Mouse (Mus musculus) natural killer cell, adult 2 months (primary cell): Measurements from ENCODE around the gene Nsg2.
"Not testable (repeated sequence)": the region's sequence is repeated elsewhere in the genome, so short reads cannot be mapped to it uniquely, and the experiment has no call there.

ENCODE experiments used
- DNase-seq, 2 experiments: peaks; one replicate each; pipeline ENCODE4 v3.0.0; 2022; ENCODE audit warnings: low spot score in 2 of 2

The Nsg2 gene

DNA sequence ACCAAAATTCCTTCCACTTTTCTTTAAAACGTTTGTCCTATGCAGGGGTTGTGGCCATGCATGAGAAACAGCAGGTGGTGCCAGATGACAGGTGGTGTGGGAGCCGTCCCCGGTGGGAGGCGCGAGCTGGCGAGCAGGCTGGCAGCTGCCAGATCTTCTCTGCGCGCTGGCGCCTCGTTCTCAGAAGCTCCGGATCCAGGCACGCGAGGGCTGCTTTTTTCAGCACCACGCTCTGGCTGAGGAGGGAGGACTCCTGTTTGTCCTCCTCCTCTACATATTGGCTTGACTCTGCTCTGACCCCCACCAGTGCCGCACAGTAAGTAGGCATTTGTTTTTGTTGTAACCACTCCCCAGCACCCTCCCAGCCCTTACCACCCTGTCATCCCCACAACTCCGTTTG is at the start of gene Nsg2:
Gene Nsg2, plus strand, starts transcription at position 183 of the 400 bp plus-strand sequence.
- DNase-seq, result peak; percentile 32 to 71

DNA sequence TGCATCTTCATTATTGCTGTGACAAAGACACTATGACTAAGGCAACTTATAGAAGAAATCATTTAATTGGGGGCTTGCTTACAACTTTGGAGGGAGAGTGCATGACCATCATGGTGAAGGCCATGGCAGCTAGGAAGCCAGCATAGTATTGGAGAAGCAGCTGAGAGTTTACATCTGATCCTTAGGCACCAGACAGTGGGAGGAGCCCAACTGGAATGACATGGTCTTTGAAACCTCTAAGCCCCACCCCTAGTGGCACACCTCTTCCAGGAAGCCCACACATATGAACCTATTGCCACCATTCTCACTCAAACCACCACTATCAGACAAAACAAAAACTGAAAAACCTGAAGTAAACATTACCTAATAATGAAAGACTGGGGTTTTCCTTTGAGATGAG is 40.2 kb upstream of the Nsg2 start:
- DNase-seq, result no peak

DNA sequence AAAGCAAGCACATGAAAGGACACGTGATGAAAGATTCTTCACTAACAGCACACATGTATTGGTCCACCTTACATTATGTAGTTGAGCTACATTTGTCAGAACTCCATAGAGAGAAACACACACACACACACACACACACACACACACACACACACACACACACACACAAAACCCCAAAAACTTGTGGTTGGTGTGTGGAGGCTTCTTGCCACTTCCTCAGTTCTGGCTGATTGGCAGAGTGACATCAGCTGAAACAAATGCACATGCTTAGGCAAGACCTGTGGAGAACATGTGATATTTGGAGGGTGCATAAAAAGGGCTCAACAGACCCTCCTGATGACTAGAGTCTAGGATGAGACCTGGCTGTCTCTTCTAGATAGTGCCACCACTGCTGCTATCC is 36.3 kb upstream of the Nsg2 start:
- DNase-seq, result no peak

DNA sequence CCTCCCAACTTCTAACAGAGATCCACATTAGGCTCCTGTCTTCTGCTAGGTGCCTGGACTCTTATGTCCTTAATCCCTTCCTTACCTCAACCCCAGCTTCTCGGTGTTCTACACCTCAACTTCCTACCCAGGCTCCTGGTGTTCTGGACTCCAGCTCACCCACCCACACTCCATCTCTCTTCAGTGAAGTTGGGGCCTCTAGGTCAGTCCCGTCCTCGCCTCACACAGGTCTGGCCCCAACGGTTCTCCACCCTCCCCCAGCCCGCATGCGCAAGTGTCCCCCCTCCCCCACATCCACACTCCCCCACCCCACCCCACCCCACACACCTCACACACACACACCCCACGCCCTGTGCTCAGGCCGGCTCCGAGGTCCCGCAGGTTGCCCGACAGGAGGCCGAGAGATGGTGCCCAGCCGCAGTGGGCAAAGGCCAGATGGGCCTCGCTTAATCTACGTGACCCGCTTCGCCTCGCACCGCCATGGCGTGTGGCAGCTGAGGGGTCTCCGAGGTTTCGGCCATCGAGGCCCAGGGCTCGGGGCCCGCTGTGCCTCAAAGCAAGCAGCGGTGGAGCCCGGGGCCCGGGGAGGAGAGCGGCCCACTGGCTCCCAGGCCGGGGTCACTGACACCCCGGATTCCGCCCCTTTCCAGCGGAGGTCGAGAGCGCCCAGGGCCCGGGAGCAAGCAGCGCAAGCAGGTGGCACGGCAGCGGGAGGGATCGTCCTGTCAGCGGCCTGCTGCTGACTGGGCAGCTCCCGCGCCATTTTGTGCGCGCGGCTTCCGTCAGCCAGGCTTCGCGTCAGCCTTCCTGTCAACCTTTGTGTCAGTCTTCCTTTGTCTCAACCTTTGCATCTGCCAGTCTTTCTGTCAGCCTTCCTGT is 34.8 kb upstream of the Nsg2 start, which contains the start of gene 4930524B15Rik:
Gene 4930524B15Rik, plus strand, starts transcription at position 337 of the 879 bp plus-strand sequence.
- no peak for DNase-seq

DNA sequence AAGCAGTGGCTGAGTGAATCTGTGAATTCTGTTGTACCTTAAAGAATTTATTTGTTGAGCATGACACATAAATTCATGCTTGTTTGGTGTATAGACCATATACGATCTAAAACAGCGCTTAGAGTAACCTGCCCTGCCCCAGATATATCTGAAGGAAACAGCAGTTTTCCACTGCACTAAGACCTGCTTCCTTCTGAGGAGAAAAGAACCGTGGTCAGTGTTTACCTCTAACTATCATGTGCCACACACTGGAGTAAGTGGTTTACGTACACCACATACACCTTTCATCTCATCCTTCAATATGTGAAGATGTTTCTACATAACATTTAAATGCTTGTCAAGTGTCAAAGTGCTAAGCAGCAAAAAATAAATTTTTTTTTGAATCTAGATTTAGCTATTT is 26.1 kb upstream of the Nsg2 start:
- DNase-seq, result no peak

DNA sequence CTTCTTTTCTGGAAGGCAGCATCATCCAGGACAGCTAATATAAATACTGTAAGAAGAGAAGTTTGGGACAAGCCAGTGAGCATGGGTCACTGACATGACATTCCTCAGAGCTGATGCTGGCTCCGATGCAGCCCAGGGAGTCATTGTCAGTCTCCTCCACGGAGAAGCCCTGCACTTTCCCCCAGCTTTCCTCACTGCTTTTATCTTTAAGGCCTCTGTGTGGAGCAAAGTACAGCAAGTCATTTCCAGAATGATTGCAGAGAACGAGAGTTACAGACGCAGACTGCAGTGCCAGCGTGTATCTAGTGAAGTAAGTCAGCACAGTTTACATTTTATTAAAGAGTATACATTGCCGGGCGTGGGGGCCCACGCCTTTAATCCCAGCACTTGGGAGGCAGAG is 25.4 kb upstream of the Nsg2 start:
- DNase-seq, result no peak

DNA sequence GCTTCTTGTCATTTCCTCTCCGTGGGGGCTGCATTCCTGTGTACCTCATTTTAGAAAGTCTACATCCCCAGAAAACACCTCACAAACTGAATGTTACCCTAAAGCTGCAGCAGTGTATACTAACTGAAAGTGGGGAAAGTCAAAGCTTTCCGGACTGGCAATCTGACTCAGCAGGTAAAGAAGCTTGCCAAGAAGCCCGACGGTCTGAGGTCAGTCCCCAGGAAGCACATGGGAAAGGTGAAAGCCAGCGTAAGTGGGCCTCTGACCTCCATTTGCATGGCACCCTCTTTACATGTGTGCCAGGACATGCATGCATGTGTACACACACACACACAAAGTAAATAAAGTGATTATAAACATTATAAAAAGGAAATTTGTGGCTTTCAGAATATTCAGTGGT is 24.6 kb upstream of the Nsg2 start:
- DNase-seq, result no peak

DNA sequence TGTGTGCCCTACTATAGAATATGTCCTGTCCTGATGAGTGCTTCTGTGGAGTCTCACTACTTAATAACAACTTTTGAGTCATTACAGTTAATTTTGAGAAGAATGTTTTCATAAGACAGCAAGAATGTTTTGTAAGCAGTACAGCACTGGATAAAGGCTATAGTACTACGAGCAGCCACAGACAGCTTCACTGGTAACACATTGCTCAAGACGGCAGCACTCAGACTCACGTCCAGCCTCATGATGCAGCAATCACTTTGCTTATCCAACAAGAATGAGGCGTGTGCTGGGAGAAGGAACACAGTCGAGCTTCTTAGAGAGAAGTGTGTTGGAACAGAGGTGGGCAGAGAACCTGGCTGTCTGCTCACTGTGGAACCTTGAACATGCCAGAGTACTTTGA is 24.1 kb upstream of the Nsg2 start:
- no peak for DNase-seq

DNA sequence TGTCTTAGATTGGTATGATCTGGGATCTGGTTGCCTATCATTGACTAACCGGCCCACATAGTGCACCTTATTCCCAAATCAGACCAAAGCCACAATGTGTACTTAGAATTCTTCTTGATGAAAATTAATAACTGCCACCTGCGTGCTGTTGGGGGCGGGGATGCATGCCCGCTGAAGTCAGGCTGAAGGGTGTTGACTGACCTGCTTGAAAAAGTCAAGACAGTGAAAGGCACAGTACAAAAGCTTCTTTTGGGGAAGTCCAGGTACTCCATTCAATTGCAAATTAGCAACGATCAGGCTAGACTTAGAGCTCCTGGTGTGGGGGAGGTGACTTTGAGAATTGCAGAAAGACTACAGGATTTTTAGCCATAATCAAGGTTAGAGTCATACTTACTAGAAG is 20.2 kb upstream of the Nsg2 start:
- DNase-seq, result not testable (repeated sequence)

DNA sequence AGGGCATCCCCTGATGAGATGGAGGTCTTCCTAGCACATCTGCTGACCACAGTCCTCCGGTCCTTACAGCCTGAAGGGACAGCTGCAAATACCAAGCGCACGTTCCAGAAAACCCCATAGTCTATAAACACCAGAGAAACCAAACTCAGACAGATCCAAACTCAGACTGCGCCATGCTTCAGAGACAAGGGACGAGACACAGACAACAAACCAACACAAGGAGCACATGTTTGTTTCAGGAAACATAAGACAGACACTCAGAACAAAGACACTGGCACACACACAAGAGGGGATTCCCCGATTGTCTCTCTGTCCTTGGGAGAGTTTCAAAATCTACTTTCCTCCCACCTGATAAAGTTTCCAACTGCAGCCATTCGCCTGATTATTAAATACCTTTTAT is 18.4 kb upstream of the Nsg2 start:
- no peak for DNase-seq

DNA sequence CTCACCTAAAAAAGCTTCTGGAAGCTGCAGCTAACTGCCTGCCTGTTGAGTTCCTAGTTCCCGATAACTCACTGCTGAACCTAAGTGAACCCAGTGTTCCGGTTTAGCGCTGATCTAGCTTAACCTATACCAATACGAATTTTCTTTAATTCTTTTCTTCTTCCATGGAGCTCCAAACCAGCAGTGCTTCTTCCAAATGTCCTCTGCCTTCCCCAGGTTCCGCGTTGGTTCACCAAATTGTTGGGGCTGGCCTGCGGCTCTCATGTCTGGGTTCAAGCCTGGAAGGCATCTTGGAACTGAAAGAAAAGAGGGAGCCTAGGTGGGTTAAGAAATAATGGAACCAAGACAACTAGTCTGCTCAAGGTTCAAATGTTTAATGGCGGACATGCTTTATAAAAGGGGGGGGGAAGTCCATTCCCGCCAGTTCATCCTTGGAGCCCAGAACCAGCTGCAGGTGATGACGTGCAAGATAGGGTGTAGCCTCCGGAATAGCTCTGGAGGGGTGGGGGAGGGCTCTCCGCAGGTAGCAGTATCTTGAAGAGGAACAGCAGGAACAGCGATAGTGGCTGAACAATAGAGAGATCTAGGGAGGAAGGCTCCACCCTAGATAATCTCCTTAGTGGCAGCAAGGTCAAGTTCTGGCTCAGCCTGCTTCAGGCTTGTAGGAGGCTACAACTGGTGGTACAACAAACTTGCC is 17.9 kb upstream of the Nsg2 start:
- not testable (repeated sequence) for DNase-seq

DNA sequence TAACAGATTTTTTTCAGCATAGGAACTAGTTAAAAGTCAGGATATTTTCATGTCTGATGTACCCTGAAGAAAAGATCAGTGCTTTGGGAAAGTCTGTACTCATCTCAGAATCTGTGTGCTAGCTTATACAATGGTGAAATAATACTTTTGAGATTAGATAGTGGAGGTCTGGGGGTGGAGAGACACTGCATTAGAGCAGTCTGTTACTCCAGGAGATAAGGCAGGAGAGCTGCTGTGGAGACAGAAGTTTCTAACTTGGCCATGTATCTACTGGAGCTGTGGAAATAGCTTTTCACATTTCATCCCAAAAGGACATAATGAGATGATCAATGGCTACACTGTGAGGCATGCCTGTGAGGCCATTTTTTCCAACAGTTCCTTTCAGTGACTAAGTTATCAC is 17.0 kb upstream of the Nsg2 start:
- no peak for DNase-seq

DNA sequence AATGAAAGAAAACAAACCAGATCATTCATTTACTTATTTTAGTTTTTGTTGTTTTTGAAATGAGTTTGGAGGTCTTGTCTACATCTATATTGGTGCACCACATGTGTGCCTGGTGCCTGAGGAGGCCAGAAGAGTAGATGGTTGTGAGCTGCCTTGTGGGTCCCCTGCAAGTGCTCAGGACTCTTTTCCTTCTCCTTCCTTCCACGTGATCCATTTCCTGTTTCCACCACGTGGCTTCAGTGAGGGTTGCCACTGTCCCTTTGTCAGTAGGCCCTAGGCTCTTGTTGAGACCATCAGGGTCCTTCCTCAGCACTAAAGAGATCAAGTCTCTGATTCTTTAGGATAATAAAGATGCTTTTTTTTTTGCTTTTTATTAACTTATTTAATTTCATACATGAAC is 15.5 kb upstream of the Nsg2 start:
- no peak for DNase-seq

DNA sequence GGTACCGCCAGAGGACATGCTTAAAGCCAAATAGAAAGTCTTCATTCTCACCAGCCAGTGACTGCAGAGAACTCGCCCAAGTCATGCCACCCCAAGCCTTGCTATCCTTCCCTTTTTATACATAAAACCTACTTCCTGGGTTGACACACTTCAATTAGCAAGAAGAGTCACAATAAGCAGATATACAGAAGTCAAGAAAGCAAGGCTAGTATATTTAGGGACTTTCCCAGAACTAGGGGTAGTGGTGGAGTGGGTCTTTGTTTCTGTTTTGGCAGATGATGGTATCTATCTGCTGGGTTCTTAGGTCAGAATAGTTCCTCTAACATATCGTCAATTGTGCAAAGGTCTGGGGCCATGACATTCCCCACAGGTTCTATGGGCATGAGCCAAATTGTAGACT is 7.7 kb upstream of the Nsg2 start:
- DNase-seq, result no peak

DNA sequence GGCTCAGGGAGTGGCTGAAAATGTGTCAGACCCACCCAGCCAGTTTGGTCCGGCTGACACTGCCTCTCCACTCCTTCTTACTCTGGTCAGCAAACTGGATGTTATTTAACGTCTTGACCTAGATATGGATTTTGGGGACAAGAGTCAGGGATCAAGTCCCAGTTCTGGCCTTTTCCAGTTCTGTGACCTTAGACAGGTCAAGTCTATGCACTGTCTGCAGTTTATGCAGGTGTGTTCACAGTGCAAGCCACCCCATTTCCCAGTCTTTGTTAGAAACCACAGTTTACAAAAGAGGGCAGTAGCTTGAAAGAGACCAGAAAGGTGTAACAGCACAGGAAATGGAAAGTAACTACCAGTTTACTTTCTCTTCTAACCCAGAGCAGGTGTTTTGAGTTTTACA is 547 bp upstream of the Nsg2 start:
- DNase-seq, result peak; percentile 18 to 33

DNA sequence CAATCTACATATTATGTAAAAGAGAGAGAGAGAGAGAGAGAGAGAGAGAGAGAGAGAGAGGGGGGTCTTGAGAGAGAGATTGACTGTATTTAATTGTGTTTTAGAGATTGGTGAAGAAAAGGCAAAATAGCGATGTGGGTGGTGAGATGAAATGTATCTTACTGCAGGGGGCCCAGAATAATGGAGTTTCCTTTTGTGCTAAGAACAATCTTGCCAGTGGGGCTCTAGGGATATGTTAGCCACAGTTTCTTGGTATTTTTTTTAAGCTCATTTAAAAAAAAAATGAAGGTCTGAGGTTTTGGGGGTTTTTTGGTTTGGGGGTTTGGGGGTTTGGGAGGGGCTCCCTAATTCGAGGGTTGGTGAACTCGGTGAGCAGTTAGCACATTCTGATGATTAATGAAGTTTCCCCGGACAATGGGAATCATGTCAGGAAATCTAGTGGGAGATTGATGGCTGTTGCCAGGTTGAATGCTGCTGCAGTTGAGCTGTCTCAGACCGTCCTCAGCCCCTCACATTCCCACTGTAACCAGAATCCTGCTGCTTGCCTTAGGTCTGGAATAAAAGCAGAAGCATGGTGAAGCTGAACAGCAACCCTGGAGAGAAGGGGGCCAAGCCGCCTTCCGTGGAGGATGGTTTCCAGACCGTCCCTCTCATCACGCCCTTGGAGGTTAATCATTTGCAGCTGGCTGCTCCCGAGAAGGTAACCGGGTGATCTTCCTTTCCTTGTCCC is 1.1 kb downstream of the Nsg2 start:
- DNase-seq, result no peak

DNA sequence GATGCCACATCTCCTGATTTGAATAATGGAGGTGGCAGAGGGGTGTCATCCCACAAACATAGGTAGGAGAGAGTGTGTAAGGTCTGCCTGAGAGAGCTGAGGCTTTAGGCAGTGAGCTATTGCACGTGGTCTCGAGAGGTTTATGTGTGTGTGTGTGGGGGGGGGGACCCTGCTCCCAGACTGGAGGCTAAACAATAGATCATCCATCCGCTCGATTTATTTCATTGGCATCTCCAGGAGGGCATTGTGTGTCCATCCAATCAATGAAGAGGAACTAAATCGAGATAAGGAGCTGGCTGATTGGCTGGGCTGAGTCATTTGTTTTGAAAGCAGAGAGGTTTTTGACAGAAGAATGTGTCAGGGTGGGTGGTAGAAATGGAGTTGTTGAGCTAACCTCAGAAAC is 2.4 kb downstream of the Nsg2 start:
- DNase-seq, result no peak

DNA sequence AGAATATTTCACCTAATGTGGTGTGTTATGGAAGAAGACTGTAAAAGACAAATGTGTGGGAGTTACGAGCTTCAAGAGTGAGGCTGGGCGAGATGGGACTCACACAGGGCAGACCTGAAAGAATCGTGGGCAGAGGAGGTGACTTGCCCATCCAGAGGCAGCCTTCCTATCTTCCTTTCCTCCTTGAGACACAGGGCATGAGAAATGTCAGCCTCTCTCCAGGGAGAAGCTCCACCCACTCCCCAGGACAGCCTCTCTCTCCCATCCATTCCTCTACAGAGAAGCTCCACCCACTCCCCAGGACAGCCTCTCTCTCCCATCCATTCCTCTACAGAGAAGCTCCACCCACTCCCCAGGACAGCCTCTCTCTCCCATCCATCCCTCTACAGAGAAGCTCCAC is 7.8 kb downstream of the Nsg2 start:
- DNase-seq, result not testable (repeated sequence)

DNA sequence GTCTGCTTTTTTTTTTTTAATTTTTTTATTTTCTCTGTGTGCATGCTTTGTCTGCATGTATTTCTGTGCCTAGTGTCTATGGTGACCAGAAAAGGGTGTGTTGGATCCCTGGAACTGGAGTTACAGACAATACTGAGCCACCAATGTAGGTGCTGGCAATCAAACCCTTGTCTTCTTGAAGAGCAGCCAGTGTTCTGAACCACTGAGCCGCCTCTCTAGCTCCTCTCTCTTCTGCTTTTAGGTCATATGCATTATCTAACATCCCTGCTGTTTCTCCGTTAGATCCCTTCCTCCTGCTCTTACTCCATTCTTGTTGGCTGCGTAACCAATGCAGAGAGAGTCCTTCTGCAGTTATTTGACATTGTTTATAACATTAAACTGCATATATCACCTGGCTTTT is 8.6 kb downstream of the Nsg2 start:
- no peak for DNase-seq

DNA sequence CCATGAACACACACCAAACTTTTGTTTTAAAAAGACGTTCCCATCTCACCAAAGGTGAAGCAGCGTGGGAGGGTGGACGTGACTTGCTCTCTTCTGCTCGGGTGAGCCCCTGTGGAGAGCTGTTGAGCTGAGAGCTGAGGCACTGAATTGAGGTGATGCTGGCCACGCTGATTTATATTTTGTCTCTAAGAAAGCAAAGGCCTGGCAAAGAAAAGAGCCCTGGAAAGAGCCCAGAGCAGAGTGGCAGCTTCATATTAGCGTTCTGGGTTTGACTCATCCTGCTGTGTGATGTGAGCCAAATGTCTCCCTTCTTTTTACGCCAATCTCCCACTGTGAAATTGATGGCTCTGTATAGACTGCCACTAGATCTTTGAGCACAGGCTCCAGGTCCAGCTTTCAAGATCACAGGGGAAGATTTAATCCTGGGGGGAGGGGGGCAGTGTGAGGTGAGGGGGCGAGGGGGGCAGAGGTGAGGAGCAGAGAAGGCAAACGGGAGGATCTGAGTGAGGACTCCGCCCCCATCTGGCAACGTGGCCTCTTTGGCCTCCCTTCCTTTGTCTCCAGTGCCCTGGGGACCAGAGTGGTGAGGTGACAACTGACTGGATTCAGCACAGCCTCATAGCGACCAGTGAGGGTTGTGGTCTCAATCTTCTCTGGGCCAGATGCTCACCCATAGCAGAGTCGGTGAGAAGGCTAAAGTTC is 9.8 kb downstream of the Nsg2 start:
- DNase-seq, result no peak

DNA sequence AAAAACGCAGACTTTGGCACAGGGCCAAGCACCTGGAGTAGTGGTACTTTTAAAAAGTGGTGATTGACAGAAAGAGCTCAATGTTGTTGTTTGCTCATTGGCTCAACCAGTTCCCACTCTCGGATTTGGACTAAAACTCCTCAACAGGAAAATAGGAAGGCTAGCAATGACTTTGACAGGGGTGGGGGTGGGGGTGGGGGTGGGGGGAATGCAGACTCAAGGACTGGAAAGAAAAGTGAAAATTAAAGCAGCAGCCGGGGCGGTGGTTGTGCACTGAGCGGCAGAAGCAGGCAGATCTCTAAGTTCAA is 10.4 kb downstream of the Nsg2 start:
- peak in 1 of 2 experiments; percentile 30 for DNase-seq
